Mouse (Mus musculus) CH12F3 (cell line): ENCODE results near the gene Bhmt2.

ENCODE experiments used
- in situ Hi-C: fragments of 300-500 bp; cut with MboI; formaldehyde crosslinking; loops from 2 replicates; pipeline ENCODE4 v1.14.3; 2020; ENCODE audit warnings: low sequenced_read_pairs

The Bhmt2 gene

GRCm38 (mm10) chr13:93674131-93674561, at the start of gene Bhmt2, which contains the start of gene Dmgdh:
TSS of gene Bhmt2 (minus strand) at chr13:93674302.
TSS of gene Dmgdh (plus strand) at chr13:93674433.
- in situ Hi-C loops, result no loop called here

- in situ Hi-C loops, result no loop called here
These were observed 49.4 kb upstream of the Bhmt2 start for GRCm38 (mm10) chr13:93723455-93723854.

- in situ Hi-C loops, result no loop called here
These were observed 47.8 kb upstream of the Bhmt2 start for GRCm38 (mm10) chr13:93721916-93722315.

GRCm38 (mm10) chr13:93718948-93719347, 44.8 kb upstream of the Bhmt2 start:
- in situ Hi-C loops, result no loop called here

- in situ Hi-C loops, result no loop called here
These were observed 43.0 kb upstream of the Bhmt2 start for GRCm38 (mm10) chr13:93717113-93717512.

GRCm38 (mm10) chr13:93713826-93714225, 39.7 kb upstream of the Bhmt2 start:
- in situ Hi-C loops, result no loop called here

GRCm38 (mm10) chr13:93712362-93712761, 38.3 kb upstream of the Bhmt2 start:
- in situ Hi-C loops, result no loop called here

- in situ Hi-C loops, result no loop called here
These were observed 37.1 kb upstream of the Bhmt2 start for GRCm38 (mm10) chr13:93711226-93711625.

- in situ Hi-C loops, result no loop called here
These were observed 36.2 kb upstream of the Bhmt2 start for GRCm38 (mm10) chr13:93710325-93710724.

GRCm38 (mm10) chr13:93707271-93707670, 33.2 kb upstream of the Bhmt2 start:
- in situ Hi-C loops, result no loop called here

GRCm38 (mm10) chr13:93705697-93706096, 31.6 kb upstream of the Bhmt2 start:
- in situ Hi-C loops, result no loop called here

- in situ Hi-C loops, result no loop called here
These were observed 24.8 kb upstream of the Bhmt2 start for GRCm38 (mm10) chr13:93698866-93699265.

GRCm38 (mm10) chr13:93690821-93691220, 16.7 kb upstream of the Bhmt2 start:
- in situ Hi-C loops, result no loop called here

GRCm38 (mm10) chr13:93689566-93689965, 15.5 kb upstream of the Bhmt2 start:
- in situ Hi-C loops, result no loop called here

- in situ Hi-C loops, result no loop called here
These were observed 13.2 kb upstream of the Bhmt2 start for GRCm38 (mm10) chr13:93687321-93687720.

- in situ Hi-C loops, result no loop called here
These were observed 11.1 kb upstream of the Bhmt2 start for GRCm38 (mm10) chr13:93685226-93685625.

- in situ Hi-C loops, result no loop called here
These were observed 9.2 kb upstream of the Bhmt2 start for GRCm38 (mm10) chr13:93683336-93683735.

GRCm38 (mm10) chr13:93676864-93677263, 2.8 kb upstream of the Bhmt2 start:
- in situ Hi-C loops, result no loop called here

GRCm38 (mm10) chr13:93673296-93673695, 806 bp downstream of the Bhmt2 start:
- in situ Hi-C loops, result no loop called here

GRCm38 (mm10) chr13:93672371-93672770, 1.7 kb downstream of the Bhmt2 start:
- in situ Hi-C loops, result no loop called here

GRCm38 (mm10) chr13:93667586-93667985, 6.5 kb downstream of the Bhmt2 start:
- in situ Hi-C loops, result no loop called here

- in situ Hi-C loops, result no loop called here
These were observed 16.2 kb downstream of the Bhmt2 start for GRCm38 (mm10) chr13:93657941-93658340.

GRCm38 (mm10) chr13:93653382-93653781, 20.7 kb downstream of the Bhmt2 start:
- in situ Hi-C loops, result no loop called here
